Mouse (Mus musculus) hindbrain, embryonic 12.5 days (tissue): ENCODE results near the gene Mff. TPM values are rescaled to one million over a fixed set of nuclear protein-coding genes. Genes with fewer than 3 reads are reported as not detected.

Experiments used
- ATAC-seq: fragments of 200-750 bp; cut with Nextera tagmentation; 2 replicates; pipeline ENCODE4 v1.8.0; 2017; ENCODE audit warnings: moderate TSS enrichment; ENCODE audit not compliant: low FRiP score
- H3K27ac ChIP-seq: fragments of 300-500 bp; sonication (generic); 2 replicates; pipeline ENCODE4 v1.5.1; 2016; ENCODE audit warnings: mild to moderate bottlenecking
- H3K27me3 ChIP-seq: fragments of 300-500 bp; sonication (generic); 2 replicates; pipeline ENCODE4 v1.6.1; 2016; ENCODE audit warnings: mild to moderate bottlenecking
- H3K36me3 ChIP-seq: fragments of 300-500 bp; sonication (generic); 2 replicates; pipeline ENCODE4 v1.6.1; 2016; ENCODE audit warnings: mild to moderate bottlenecking
- H3K4me1 ChIP-seq: fragments of 300-500 bp; sonication (generic); 2 replicates; pipeline ENCODE4 v1.6.1; 2016
- H3K4me2 ChIP-seq: fragments of 300-500 bp; sonication (generic); replicated peaks from 2 replicates; pipeline ENCODE4 v1.6.1; 2016; ENCODE audit warnings: mild to moderate bottlenecking
- H3K4me3 ChIP-seq: fragments of 300-500 bp; sonication (generic); 2 replicates; pipeline ENCODE4 v1.5.1; 2016; ENCODE audit warnings: mild to moderate bottlenecking
- H3K9ac ChIP-seq: fragments of 300-500 bp; sonication (generic); 2 replicates; pipeline ENCODE4 v1.6.1; 2016; ENCODE audit warnings: mild to moderate bottlenecking, moderate library complexity
- H3K9me3 ChIP-seq: fragments of 300-500 bp; sonication (generic); replicated peaks from 2 replicates; pipeline ENCODE4 v1.6.1; 2016; ENCODE audit warnings: mild to moderate bottlenecking
- WGBS: fragments of 180-500 bp; shearing (Covaris S2); methylation state at CpG from one replicate; pipeline ENCODE4 v1.1.7; 2016; 5-methylcytosine and 5-hydroxymethylcytosine counted together
- polyA plus RNA-seq: library from polyadenylated mRNA; unstranded; fragments of >200 nt; fragmentation: Nextera tagmentation; extraction: Ambion mirVana; gene quantifications from 2 replicates; pipeline ENCODE4 v1.2.1, GENCODE M21; 2016

Mff gene
- 259 and 278 TPM in 2 replicates for polyA plus RNA-seq

GRCm38 (mm10) chr1:82724339-82725025, at the start of gene Mff:
TSS of gene Mff (plus strand) at chr1:82724890.
- 10% methylated on average over 38 of the region's 38 CpGs for WGBS
- Histone ChIP-seq H3K9ac (peak within 1 kb of the TSS; percentile 84), H3K27ac (peak within 1 kb of the TSS; percentile 50), H3K9me3 (no peaks in the 10 kb centered on the region), H3K4me3 (peak within 1 kb of the TSS; percentile 69), H3K27me3 (peaks cover 17% of the 10 kb centered on the region), H3K36me3 (peaks cover 9% of the 10 kb centered on the region), H3K4me2 (peak within 1 kb of the TSS; percentile 88), H3K4me1 (peaks cover 12% of the 10 kb centered on the region)
- peak; percentile 99 for ATAC-seq

GRCm38 (mm10) chr1:82686328-82686727, 38.4 kb upstream of the Mff start:
- no peak overlapping the region for H3K9ac ChIP-seq
- H3K36me3 ChIP-seq, result no peaks in the 10 kb centered on the region
- no peaks in the 10 kb centered on the region for H3K9me3 ChIP-seq
- ATAC-seq, result no peak
- no peak overlapping the region for H3K4me3 ChIP-seq
- no peak overlapping the region for H3K4me2 ChIP-seq
- no peak overlapping the region for H3K27ac ChIP-seq
- H3K4me1 ChIP-seq, result no peaks in the 10 kb centered on the region
- no peaks in the 10 kb centered on the region; the same call in 1 of the 2 replicates for H3K27me3 ChIP-seq
- WGBS, result 82% methylated on average over 5 of the region's 5 CpGs

- H3K36me3 ChIP-seq, result no peaks in the 10 kb centered on the region
- no peaks in the 10 kb centered on the region; the same call in 1 of the 2 replicates for H3K27me3 ChIP-seq
- no peak overlapping the region for H3K4me3 ChIP-seq
- H3K4me2 ChIP-seq, result no peak overlapping the region
- H3K9me3 ChIP-seq, result no peaks in the 10 kb centered on the region
- H3K4me1 ChIP-seq, result no peaks in the 10 kb centered on the region
- 85% methylated on average over 2 of the region's 2 CpGs for WGBS
- no peak overlapping the region for H3K9ac ChIP-seq
- no peak overlapping the region for H3K27ac ChIP-seq
- no peak for ATAC-seq
Measured at GRCm38 (mm10) chr1:82686866-82687265, 37.8 kb upstream of the Mff start.

- Histone ChIP-seq H3K4me3 (no peak overlapping the region), H3K4me2 (no peak overlapping the region), H3K27ac (no peak overlapping the region), H3K4me1 (no peaks in the 10 kb centered on the region), H3K9ac (no peak overlapping the region), H3K27me3 (no peaks in the 10 kb centered on the region; the same call in 1 of the 2 replicates), H3K9me3 (no peaks in the 10 kb centered on the region), H3K36me3 (no peaks in the 10 kb centered on the region)
- ATAC-seq, result no peak
- 61% methylated on average over 6 of the region's 6 CpGs for WGBS
Measured at GRCm38 (mm10) chr1:82687931-82688330, 36.8 kb upstream of the Mff start.

- Histone ChIP-seq H3K36me3 (no peaks in the 10 kb centered on the region), H3K4me1 (no peaks in the 10 kb centered on the region), H3K4me2 (no peak overlapping the region), H3K27me3 (no peaks in the 10 kb centered on the region), H3K9ac (no peak overlapping the region), H3K27ac (no peak overlapping the region), H3K4me3 (no peak overlapping the region), H3K9me3 (no peaks in the 10 kb centered on the region)
- 50% methylated on average over 3 of the region's 3 CpGs for WGBS
- ATAC-seq, result no peak
Measured at GRCm38 (mm10) chr1:82695915-82696314, 28.8 kb upstream of the Mff start.

- Histone ChIP-seq H3K36me3 (no peaks in the 10 kb centered on the region), H3K27me3 (peaks cover 17% of the 10 kb centered on the region), H3K4me1 (no peaks in the 10 kb centered on the region), H3K4me2 (no peak overlapping the region), H3K27ac (no peak overlapping the region), H3K9me3 (no peaks in the 10 kb centered on the region), H3K9ac (no peak overlapping the region), H3K4me3 (no peak overlapping the region)
- no peak for ATAC-seq
- 81% methylated on average over 9 of the region's 9 CpGs for WGBS
Measured at GRCm38 (mm10) chr1:82717816-82718512, 6.7 kb upstream of the Mff start.

- Histone ChIP-seq H3K9me3 (no peaks in the 10 kb centered on the region), H3K36me3 (peaks cover 15% of the 10 kb centered on the region), H3K27ac (peak overlapping the region; percentile 50), H3K4me1 (peaks cover 12% of the 10 kb centered on the region), H3K27me3 (peaks cover 13% of the 10 kb centered on the region), H3K4me3 (peak overlapping the region; percentile 69), H3K4me2 (peak overlapping the region; percentile 88), H3K9ac (peak overlapping the region; percentile 84)
- 2% methylated on average over 37 of the region's 37 CpGs for WGBS
- ATAC-seq, result peak; percentile 99
Measured at GRCm38 (mm10) chr1:82725026-82725874, 560 bp downstream of the Mff start.

GRCm38 (mm10) chr1:82725875-82726185, 1.1 kb downstream of the Mff start:
- WGBS, result 65% methylated on average over 4 of the region's 4 CpGs
- H3K27me3 ChIP-seq, result peaks cover 13% of the 10 kb centered on the region
- peaks cover 12% of the 10 kb centered on the region for H3K4me1 ChIP-seq
- no peak overlapping the region for H3K27ac ChIP-seq
- no peak for ATAC-seq
- no peaks in the 10 kb centered on the region for H3K9me3 ChIP-seq
- H3K4me2 ChIP-seq, result peak overlapping the region; percentile 88
- peaks cover 20% of the 10 kb centered on the region for H3K36me3 ChIP-seq
- H3K9ac ChIP-seq, result peak overlapping the region; percentile 84
- peak overlapping the region; percentile 69 for H3K4me3 ChIP-seq

- ATAC-seq, result no peak
- Histone ChIP-seq H3K9ac (no peak overlapping the region), H3K36me3 (peaks cover 26% of the 10 kb centered on the region), H3K4me3 (no peak overlapping the region), H3K4me2 (no peak overlapping the region), H3K9me3 (no peaks in the 10 kb centered on the region), H3K27ac (no peak overlapping the region), H3K27me3 (peaks cover 7% of the 10 kb centered on the region), H3K4me1 (peaks cover 12% of the 10 kb centered on the region)
- WGBS, result 92% methylated on average over 5 of the region's 5 CpGs
Measured at GRCm38 (mm10) chr1:82726482-82726881, 1.8 kb downstream of the Mff start.

GRCm38 (mm10) chr1:82733357-82733756, 8.7 kb downstream of the Mff start:
- H3K9me3 ChIP-seq, result no peaks in the 10 kb centered on the region
- H3K4me1 ChIP-seq, result no peaks in the 10 kb centered on the region
- WGBS, result 100% methylated on average over 1 of the region's 1 CpGs
- H3K9ac ChIP-seq, result no peak overlapping the region
- H3K36me3 ChIP-seq, result peaks cover 70% of the 10 kb centered on the region
- H3K4me3 ChIP-seq, result no peak overlapping the region
- H3K4me2 ChIP-seq, result no peak overlapping the region
- no peaks in the 10 kb centered on the region for H3K27me3 ChIP-seq
- no peak overlapping the region for H3K27ac ChIP-seq
- no peak for ATAC-seq

- Histone ChIP-seq H3K4me1 (no peaks in the 10 kb centered on the region), H3K4me2 (no peak overlapping the region), H3K9me3 (no peaks in the 10 kb centered on the region), H3K27ac (no peak overlapping the region), H3K27me3 (no peaks in the 10 kb centered on the region), H3K36me3 (peaks cover 42% of the 10 kb centered on the region), H3K9ac (no peak overlapping the region), H3K4me3 (no peak overlapping the region)
- 86% methylated on average over 1 of the region's 1 CpGs for WGBS
- no peak for ATAC-seq
Measured at GRCm38 (mm10) chr1:82738066-82738465, 13.4 kb downstream of the Mff start.

GRCm38 (mm10) chr1:82741539-82741938, 16.8 kb downstream of the Mff start:
- Histone ChIP-seq H3K9me3 (no peaks in the 10 kb centered on the region), H3K4me3 (no peak overlapping the region), H3K27me3 (no peaks in the 10 kb centered on the region), H3K4me2 (no peak overlapping the region), H3K9ac (no peak overlapping the region), H3K27ac (no peak overlapping the region), H3K36me3 (peaks cover 21% of the 10 kb centered on the region), H3K4me1 (no peaks in the 10 kb centered on the region)
- 90% methylated on average over 7 of the region's 7 CpGs for WGBS
- ATAC-seq, result no peak
